Mouse (Mus musculus) forebrain, embryonic 16.5 days (tissue): ENCODE data around the gene Gm21915. TPM values are rescaled to one million over a fixed set of nuclear protein-coding genes. Genes with fewer than 3 reads are reported as not detected.
A peak's percentile ranks its signal among the peaks of the same experiment; 100 is the strongest.

Experiments used
- ATAC-seq: fragments of 200-750 bp; cut with Nextera tagmentation; 2 replicates; pipeline ENCODE4 v1.8.0; 2017; ENCODE audit warnings: mild to moderate bottlenecking, moderate library complexity
- H3K27ac ChIP-seq: fragments of 300-500 bp; sonication (generic); 2 replicates; pipeline ENCODE4 v1.5.1; 2014; ENCODE audit warnings: low read length, control low read depth
- H3K27me3 ChIP-seq: fragments of 300-500 bp; sonication (generic); replicated peaks from 2 replicates; pipeline ENCODE4 v1.6.1; 2014; ENCODE audit warnings: low read length; ENCODE audit not compliant: control insufficient read depth, insufficient read depth
- H3K36me3 ChIP-seq: fragments of 300-500 bp; sonication (generic); 2 replicates; pipeline ENCODE4 v1.6.1; 2014; ENCODE audit not compliant: control insufficient read depth, insufficient read depth
- H3K4me1 ChIP-seq: fragments of 300-500 bp; sonication (generic); replicated peaks from 2 replicates; pipeline ENCODE4 v1.6.1; 2014; ENCODE audit warnings: low read length; ENCODE audit not compliant: control insufficient read depth, insufficient read depth
- H3K4me2 ChIP-seq: fragments of 300-500 bp; sonication (generic); 2 replicates; pipeline ENCODE4 v1.6.1; 2014; ENCODE audit warnings: mild to moderate bottlenecking, low read length, control low read depth
- H3K4me3 ChIP-seq: fragments of 300-500 bp; sonication (generic); replicated peaks from 2 replicates; pipeline ENCODE4 v1.5.1; 2014; ENCODE audit warnings: mild to moderate bottlenecking, low read length, control low read depth
- H3K9ac ChIP-seq: fragments of 300-500 bp; sonication (generic); replicated peaks from 2 replicates; pipeline ENCODE4 v1.6.1; 2014; ENCODE audit warnings: low read depth, low read length, control low read depth
- H3K9me3 ChIP-seq: fragments of 300-500 bp; sonication (generic); 2 replicates; pipeline ENCODE4 v1.6.1; 2016; ENCODE audit warnings: low read length; ENCODE audit not compliant: control insufficient read depth
- WGBS: fragments of 180-500 bp; shearing (Covaris S2); extraction: QIAGEN DNeasy Blood & Tissue Kit; methylation state at CpG from one replicate; pipeline ENCODE4 v1.1.7; 2014; 5-methylcytosine and 5-hydroxymethylcytosine counted together
- polyA plus RNA-seq: library from polyadenylated mRNA; unstranded; fragments of >200 nt; fragmentation: Nextera tagmentation; extraction: Ambion mirVana; gene quantifications from 2 replicates; pipeline ENCODE4 v1.2.1, GENCODE M21; 2015

Gm21915 gene
- polyA plus RNA-seq, 1 experiment from 2014 or later, result not detected

DNA sequence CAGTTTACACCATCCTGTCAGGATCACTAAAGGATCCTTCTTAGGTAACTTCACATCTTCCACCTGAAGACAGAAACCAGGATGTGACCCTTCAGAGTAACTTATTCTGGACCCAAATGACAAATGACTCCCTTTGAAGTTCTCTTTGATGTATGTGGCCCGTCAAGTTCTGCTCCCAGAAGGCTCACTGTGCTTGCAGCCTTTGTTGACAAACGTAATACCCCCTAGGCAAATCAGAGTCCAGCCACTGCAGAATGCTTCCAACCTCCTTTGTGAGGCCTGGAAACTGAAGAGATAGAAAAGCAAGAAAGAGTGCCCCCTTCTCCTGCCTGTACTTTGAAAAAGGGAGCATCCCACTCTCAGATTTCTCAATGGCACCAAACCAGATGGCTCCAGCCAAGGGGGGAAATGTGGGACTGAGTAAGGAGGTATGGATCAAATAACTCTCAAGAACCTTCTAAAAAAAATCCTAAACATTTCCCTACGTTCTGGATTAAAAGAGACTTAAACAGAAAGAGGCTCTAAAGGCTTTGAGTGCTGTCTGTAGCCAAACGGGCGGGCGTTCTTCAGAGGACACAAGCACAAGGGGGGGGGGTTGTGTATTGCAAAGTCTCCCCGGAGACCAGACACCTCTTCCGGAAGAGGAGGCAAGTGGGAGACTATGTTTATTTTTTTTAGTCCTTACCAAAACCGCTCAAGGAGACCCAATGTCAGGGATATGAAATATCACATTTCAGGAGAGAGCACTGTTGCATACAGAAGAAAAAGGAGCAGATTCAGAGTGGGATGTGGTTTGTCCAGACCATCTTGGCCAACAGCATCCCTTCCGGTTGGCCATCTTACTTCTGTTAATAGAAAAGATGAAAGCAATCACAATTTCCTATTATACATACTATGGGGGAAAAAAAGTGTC, 34.2 kb downstream of the Gm21915 start:
- H3K4me2 ChIP-seq, result no peak overlapping the region
- H3K27me3 ChIP-seq, result no peaks in the 10 kb centered on the region
- ATAC-seq, result no peak
- H3K27ac ChIP-seq, result no peak overlapping the region
- H3K4me1 ChIP-seq, result peaks cover 19% of the 10 kb centered on the region
- H3K9me3 ChIP-seq, result no peaks in the 10 kb centered on the region
- H3K4me3 ChIP-seq, result no peak overlapping the region
- 61% methylated on average over 10 of the region's 10 CpGs for WGBS
- no peaks in the 10 kb centered on the region for H3K36me3 ChIP-seq
- H3K9ac ChIP-seq, result no peak overlapping the region

DNA sequence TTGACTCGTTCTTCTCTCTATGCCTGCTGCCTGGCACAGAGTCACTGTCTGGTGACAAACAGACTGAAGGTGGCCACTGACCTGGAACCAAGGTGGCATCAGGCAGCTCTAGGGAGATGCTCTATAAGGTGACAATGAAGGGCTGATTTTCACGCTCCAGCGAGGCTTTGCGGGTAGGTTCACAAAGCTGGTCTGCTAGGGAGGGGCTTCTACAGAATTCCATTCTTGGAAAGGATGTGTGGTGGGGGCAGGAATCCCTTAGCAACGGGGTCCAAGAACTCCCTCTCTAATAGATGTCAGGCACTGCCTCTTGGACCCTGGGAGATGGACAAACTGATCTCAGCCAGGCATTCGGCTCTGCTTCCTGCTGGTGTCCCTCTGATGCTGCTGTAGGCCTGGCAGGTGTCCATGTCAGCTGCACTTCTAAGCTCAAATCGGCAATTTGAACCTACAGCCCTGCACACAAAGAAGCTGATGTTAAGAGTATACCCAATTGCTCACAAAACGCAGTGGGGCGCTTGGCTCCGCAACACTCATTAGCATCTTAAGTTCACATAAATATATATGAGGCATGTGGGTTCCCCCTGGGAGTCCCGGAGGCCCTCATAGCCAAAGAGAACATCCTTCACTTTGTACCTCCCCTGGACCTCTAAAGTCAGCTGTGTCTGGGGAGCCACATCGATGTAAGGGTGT, 38.2 kb downstream of the Gm21915 start:
- Histone ChIP-seq H3K9ac (no peak overlapping the region), H3K4me3 (no peak overlapping the region), H3K36me3 (no peaks in the 10 kb centered on the region), H3K27ac (peak overlapping the region; percentile 16; the same call in 1 of the 2 replicates), H3K4me2 (no peak overlapping the region; the same call in 1 of the 2 replicates), H3K4me1 (peaks cover 25% of the 10 kb centered on the region), H3K9me3 (no peaks in the 10 kb centered on the region), H3K27me3 (no peaks in the 10 kb centered on the region)
- ATAC-seq, result peak; percentile 56
- WGBS, result 25% methylated on average over 12 of the region's 12 CpGs

DNA sequence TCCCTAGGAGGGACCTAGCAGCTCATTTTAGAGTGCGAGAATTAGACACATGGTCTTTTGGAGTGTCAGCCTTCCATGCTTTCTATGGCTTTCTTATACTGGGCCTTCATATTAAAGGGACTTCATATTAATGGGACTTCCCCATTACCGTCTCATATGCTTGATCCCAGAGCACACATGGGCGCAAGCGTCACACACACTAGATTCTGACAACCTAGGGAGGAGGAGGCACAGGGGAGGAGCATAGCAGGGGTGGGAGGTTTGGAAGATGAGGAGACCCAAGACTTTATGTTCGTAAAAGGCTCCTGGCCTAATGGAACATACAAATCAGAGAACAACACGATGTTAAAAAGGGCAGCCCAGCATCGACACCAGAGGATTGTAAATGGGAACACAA, 38.7 kb downstream of the Gm21915 start:
- ATAC-seq, result peak; percentile 18; the same call in 1 of the 2 replicates
- Histone ChIP-seq H3K27ac (peak overlapping the region; percentile 12), H3K36me3 (no peaks in the 10 kb centered on the region), H3K4me1 (peaks cover 25% of the 10 kb centered on the region), H3K4me2 (no peak overlapping the region), H3K27me3 (no peaks in the 10 kb centered on the region), H3K4me3 (no peak overlapping the region), H3K9me3 (no peaks in the 10 kb centered on the region), H3K9ac (no peak overlapping the region)
- 74% methylated on average over 7 of the region's 7 CpGs for WGBS

DNA sequence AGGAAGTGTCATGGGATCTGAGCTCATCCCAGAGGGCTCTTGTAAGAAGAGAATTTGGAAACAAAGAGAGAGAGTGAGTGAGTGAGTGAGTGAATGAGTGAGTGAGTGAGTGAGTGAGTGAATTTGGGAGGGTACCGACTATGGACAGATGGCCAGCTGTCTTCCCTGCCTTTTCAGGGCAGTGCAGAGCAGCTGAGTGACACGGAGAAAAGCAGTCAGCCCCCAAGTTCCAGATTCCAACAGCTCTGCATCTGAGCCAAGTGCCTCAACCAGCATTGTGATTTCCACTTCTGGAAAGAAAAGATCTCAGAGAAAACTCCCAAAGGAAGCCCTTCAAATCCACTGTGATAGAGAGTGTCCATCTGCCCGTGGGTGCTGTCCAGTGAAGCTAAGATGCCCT, 39.2 kb downstream of the Gm21915 start:
- H3K9me3 ChIP-seq, result no peaks in the 10 kb centered on the region
- no peaks in the 10 kb centered on the region for H3K36me3 ChIP-seq
- no peak overlapping the region for H3K9ac ChIP-seq
- H3K27ac ChIP-seq, result 0 out of 2 replicates have a peak overlapping the region, but pooled peaks have one; percentile 12
- WGBS, result 52% methylated on average over 3 of the region's 3 CpGs
- H3K27me3 ChIP-seq, result no peaks in the 10 kb centered on the region
- H3K4me3 ChIP-seq, result no peak overlapping the region
- peak; percentile 13; the same call in 1 of the 2 replicates for ATAC-seq
- no peak overlapping the region for H3K4me2 ChIP-seq
- H3K4me1 ChIP-seq, result peaks cover 21% of the 10 kb centered on the region

DNA sequence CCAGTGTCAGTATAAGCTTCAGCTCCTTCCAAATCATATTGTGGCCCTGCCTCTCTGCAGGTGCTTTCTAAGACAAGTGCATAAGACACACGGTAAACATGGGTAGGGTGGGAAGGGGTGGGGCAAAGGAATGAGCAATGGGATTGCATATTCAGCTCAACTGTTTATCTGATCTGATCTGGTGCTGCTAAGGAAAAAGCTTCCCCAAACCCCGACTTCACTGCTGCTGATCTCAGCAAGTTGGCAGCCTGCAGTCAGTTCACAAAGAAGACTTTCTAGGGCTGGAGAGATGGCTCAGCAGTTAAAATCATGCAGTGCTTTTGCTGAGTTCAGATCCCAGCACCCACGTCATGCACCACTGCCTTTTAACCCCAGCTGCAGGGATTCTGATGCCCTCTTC, 39.6 kb downstream of the Gm21915 start:
- 44% methylated on average over 3 of the region's 3 CpGs for WGBS
- no peaks in the 10 kb centered on the region for H3K36me3 ChIP-seq
- no peak overlapping the region for H3K4me2 ChIP-seq
- no peak overlapping the region for H3K27ac ChIP-seq
- no peak for ATAC-seq
- no peak overlapping the region for H3K4me3 ChIP-seq
- H3K9ac ChIP-seq, result no peak overlapping the region
- no peaks in the 10 kb centered on the region for H3K27me3 ChIP-seq
- H3K4me1 ChIP-seq, result peaks cover 20% of the 10 kb centered on the region
- H3K9me3 ChIP-seq, result no peaks in the 10 kb centered on the region

DNA sequence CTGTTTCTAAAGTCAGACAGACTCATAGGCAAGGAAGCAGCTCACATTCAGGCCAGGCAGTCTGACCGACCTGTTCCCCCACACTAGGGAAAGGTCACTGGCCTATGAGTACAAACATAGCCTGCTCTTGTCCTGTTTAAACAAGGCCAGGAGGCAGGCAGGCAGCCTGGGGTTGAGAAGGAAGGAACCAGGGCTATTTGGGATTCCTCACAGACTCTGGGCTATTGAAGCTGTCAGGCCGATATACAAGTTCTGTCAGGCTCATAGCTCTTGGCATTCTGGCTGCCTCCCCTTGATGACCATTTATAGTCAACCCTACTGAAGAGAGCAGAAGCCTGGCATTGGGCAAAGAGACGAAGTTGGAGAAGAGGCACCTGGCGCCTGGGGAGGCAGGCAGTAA, 41.2 kb downstream of the Gm21915 start:
- Histone ChIP-seq H3K9ac (no peak overlapping the region), H3K4me1 (peaks cover 20% of the 10 kb centered on the region), H3K27me3 (no peaks in the 10 kb centered on the region), H3K4me3 (no peak overlapping the region), H3K36me3 (no peaks in the 10 kb centered on the region; the same call in 1 of the 2 replicates), H3K27ac (no peak overlapping the region), H3K4me2 (no peak overlapping the region), H3K9me3 (no peaks in the 10 kb centered on the region)
- 76% methylated on average over 4 of the region's 4 CpGs for WGBS
- no peak for ATAC-seq

DNA sequence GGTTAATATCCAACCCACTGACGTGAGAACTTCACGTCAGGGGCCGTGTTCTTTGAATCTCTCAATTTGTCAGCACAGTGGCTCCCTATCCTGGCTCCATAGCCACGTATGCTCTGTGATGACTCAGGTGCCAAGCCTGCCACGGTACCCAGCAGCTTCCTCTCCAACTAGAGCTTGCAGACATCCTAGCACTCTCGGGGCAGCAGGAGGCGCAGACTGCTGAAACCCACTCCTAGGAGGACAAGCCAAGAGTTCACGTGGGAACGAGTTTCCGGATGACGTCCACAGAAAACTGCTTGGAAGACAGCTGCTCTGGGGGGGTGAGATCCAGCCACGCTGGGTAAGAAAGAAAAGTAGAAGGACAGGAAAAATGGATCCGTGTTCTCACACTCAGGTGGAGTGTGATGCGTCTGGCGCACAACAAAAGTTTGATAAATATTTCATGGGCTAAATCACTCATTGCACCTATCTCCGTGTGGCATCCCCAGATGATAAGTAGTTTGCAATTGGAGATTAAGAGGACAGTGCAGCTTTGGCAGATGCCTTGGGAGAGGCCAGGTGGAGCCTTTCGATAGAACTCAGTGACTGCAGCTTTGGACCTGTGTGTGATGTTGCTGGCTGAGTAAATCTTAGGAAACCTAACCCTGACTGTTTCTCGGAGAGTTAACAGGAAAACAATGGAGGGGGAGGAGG, 46.9 kb downstream of the Gm21915 start:
- H3K4me2 ChIP-seq, result no peak overlapping the region
- ATAC-seq, result no peak
- no peak overlapping the region for H3K4me3 ChIP-seq
- 79% methylated on average over 18 of the region's 18 CpGs for WGBS
- H3K9ac ChIP-seq, result no peak overlapping the region
- H3K27me3 ChIP-seq, result no peaks in the 10 kb centered on the region
- H3K9me3 ChIP-seq, result no peaks in the 10 kb centered on the region
- H3K36me3 ChIP-seq, result no peaks in the 10 kb centered on the region; the same call in 1 of the 2 replicates
- H3K27ac ChIP-seq, result no peak overlapping the region
- no peaks in the 10 kb centered on the region for H3K4me1 ChIP-seq

DNA sequence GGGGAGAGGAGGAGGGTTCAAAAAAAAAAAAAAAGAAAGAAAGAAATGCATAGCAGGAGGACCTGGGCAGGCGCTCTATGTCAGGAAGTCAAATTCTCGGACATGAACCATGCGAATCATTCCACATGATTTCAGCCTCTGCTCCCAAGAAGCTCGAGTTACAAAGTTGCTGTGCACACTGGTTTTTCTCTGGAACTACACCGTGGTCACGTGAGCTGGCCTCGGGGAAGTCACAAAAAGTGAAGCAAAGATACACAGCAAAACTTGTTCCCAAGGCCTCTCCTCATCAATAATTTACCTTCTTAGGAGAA, 47.4 kb downstream of the Gm21915 start:
- Histone ChIP-seq H3K9me3 (no peaks in the 10 kb centered on the region), H3K4me3 (no peak overlapping the region), H3K36me3 (no peaks in the 10 kb centered on the region; the same call in 1 of the 2 replicates), H3K4me2 (no peak overlapping the region), H3K4me1 (peaks cover under 1% of the 10 kb centered on the region; the same call in 1 of the 2 replicates), H3K27ac (no peak overlapping the region), H3K27me3 (no peaks in the 10 kb centered on the region), H3K9ac (no peak overlapping the region)
- WGBS, result 45% methylated on average over 7 of the region's 7 CpGs
- no peak for ATAC-seq
